9 mouse cellular contexts compared by ENCODE assay signal in genomic region chr5:31602377-31602776, GRCm38 (mm10). TPM values are rescaled to one million over a fixed set of nuclear protein-coding genes. Genes with fewer than 3 reads are reported as not detected.
DNase-seq lines count a peak whose midpoint lies in the region; ATAC-seq lines count a peak whose summit lies in the region.
"Had no signal": no experiment of that assay in that cellular context is flagged by ENCODE, and none has a peak within 500 bp of the region (broad histone marks: within the 10 kb centered on the region; RNA-seq: fewer than 3 reads in every experiment).

No protein-coding gene starts in this region.

- H3K4me1 ChIP-seq in heart, embryonic 12.5 days (replicated peaks) = peaks cover 9% of the 10 kb centered on the region
- no peaks in the 10 kb centered on the region for H3K4me1 ChIP-seq in hindbrain, embryonic 11.5 days (replicated peaks; ENCODE audit: control insufficient read depth, insufficient read depth, low read length)
- H3K4me1 ChIP-seq: midbrain, embryonic 12.5 days had no signal

- H3K4me2 ChIP-seq in heart, embryonic 12.5 days = no peak overlapping the region
- H3K4me2 ChIP-seq in hindbrain, embryonic 11.5 days (replicated peaks; ENCODE audit: low read depth, low read length) = no peak overlapping the region
- H3K4me2 ChIP-seq: midbrain, embryonic 12.5 days had no signal

- intact Hi-C loops in left cerebral cortex, postnatal 14 days (cut with DNase I) = no loop called here

- no peak overlapping the region for H3K4me3 ChIP-seq in heart, embryonic 12.5 days
- no peak overlapping the region for H3K4me3 ChIP-seq in hindbrain, embryonic 11.5 days (ENCODE audit: low read depth, low read length)
- H3K4me3 ChIP-seq: midbrain, embryonic 12.5 days had no signal

- 85% methylated on average over 1 of the region's 1 CpGs for WGBS in heart, embryonic 12.5 days
- WGBS in hindbrain, embryonic 11.5 days = 95% methylated on average over 1 of the region's 1 CpGs

- DNase-seq in layer of hippocampus, adult 11-12 months (ENCODE audit: low spot score) = peak; percentile 42
- no peak for DNase-seq in layer of hippocampus, postnatal 25 days (ENCODE audit: extremely low spot score in 1 of 2, low spot score in 1 of 2)
- peak; percentile 80 to 86 for DNase-seq in adrenal gland, postnatal 36 days
- DNase-seq in left cerebral cortex, postnatal 14 days (ENCODE audit: low spot score in 2 of 2) = peak; percentile 43 to 62
- peak; percentile 75 for DNase-seq in naive thymus-derived CD4-positive, alpha-beta T cell, adult 2 months (ENCODE audit: low read depth)
- peak; percentile 59 to 73 for DNase-seq in thymus, postnatal 36 days
- no peak for DNase-seq in hindbrain, embryonic 11.5 days (ENCODE audit: low spot score)

- no peaks in the 10 kb centered on the region for H3K27me3 ChIP-seq in heart, embryonic 12.5 days (replicated peaks)
- H3K27me3 ChIP-seq in hindbrain, embryonic 11.5 days (ENCODE audit: control insufficient read depth, insufficient read depth, low read length) = no peaks in the 10 kb centered on the region

- H3K36me3 ChIP-seq in heart, embryonic 12.5 days = no peaks in the 10 kb centered on the region
- no peaks in the 10 kb centered on the region for H3K36me3 ChIP-seq in hindbrain, embryonic 11.5 days (ENCODE audit: control insufficient read depth, insufficient read depth, low read length)
- H3K36me3 ChIP-seq: midbrain, embryonic 12.5 days had no signal

- no peak overlapping the region for H3K27ac ChIP-seq in heart, embryonic 12.5 days (ENCODE audit: poor library complexity, severe bottlenecking)
- H3K27ac ChIP-seq in hindbrain, embryonic 11.5 days (ENCODE audit: low read depth, low read length) = no peak overlapping the region
- H3K27ac ChIP-seq: midbrain, embryonic 12.5 days had no signal

- H3K9me3 ChIP-seq in heart, embryonic 12.5 days (replicated peaks) = peaks cover 6% of the 10 kb centered on the region
- H3K9me3 ChIP-seq in hindbrain, embryonic 11.5 days (ENCODE audit: control insufficient read depth, low read length) = no peaks in the 10 kb centered on the region
- H3K9me3 ChIP-seq: midbrain, embryonic 12.5 days had no signal

- H3K9ac ChIP-seq in heart, embryonic 12.5 days = no peak overlapping the region
- no peak overlapping the region for H3K9ac ChIP-seq in hindbrain, embryonic 11.5 days (ENCODE audit: low read depth, low read length)
- H3K9ac ChIP-seq: midbrain, embryonic 12.5 days had no signal

- 0 out of 2 replicates have a peak, but pooled peaks have one; percentile 42 for ATAC-seq in heart, embryonic 12.5 days (ENCODE audit: insufficient number of reproducible peaks, low FRiP score)
- no peak for ATAC-seq in hindbrain, embryonic 11.5 days (ENCODE audit: low FRiP score)

RNA-seq across cellular contexts. Expression of gene Mrpl33, which starts 5.6 kb away (rescaled TPM):
- 100 to 1,000 TPM in 1 of 2 experiments, 10 to 100 TPM in 1; 92.2 to 110 TPM for total RNA-seq in layer of hippocampus, postnatal 25 days (2021)
- 100 to 1,000 TPM; 292 to 420 TPM for total RNA-seq in adrenal gland, postnatal 36 days (2021)
- polyA plus RNA-seq in heart, embryonic 12.5 days (2016; fragmentation: Nextera tagmentation; extraction: Ambion mirVana) = 372 TPM in 2 replicates
- 100 to 1,000 TPM; 113 to 114 TPM for total RNA-seq in left cerebral cortex, postnatal 14 days (2021)
- polyA plus RNA-seq in hindbrain, embryonic 11.5 days (2014; fragmentation: Nextera tagmentation; extraction: Ambion mirVana) = 213 and 215 TPM in 2 replicates

Comparison
In these comparisons a context has a peak if more than half of its experiments do, and no peak if none do; other contexts are left out.
1. DNase-seq: peak in layer of hippocampus, adult 11-12 months (single experiment), adrenal gland, postnatal 36 days (2 of 2), left cerebral cortex, postnatal 14 days (2 of 2), naive thymus-derived CD4-positive, alpha-beta T cell, adult 2 months (single experiment) and thymus, postnatal 36 days (2 of 2); none in layer of hippocampus, postnatal 25 days (0 of 2) and hindbrain, embryonic 11.5 days (single experiment).